Mouse (Mus musculus): ENCODE measurements around the gene Cdipt. TPM values are rescaled to one million over a fixed set of nuclear protein-coding genes. Genes with fewer than 3 reads are reported as not detected.

Cdipt gene
- polyA plus RNA-seq, 1 experiment = 33.4 TPM

DNA sequence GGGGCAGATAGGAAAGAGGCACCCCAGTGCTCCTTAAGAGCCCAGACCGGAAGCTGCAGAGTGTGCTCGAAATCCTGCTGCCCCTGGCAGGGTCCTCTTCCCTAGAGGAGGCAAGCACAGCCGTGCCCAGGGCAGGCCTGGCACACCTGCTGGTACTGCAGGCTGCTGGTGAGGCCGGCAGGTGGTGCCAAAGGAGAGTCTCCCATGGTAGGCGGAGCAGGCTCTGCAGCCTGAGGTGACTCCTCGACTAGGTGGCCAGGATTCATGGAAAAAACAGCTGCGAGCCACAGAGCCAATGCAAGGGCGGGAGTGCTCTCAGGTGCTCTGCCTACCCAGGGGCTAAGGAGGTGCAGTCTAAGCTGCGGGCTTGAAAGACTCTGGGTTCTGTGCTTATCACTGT lies 10.6 kb downstream of the Cdipt start:
- no peaks in the 10 kb centered on the region for H3K4me1 ChIP-seq (ENCODE audit: control insufficient read depth, insufficient read depth, insufficient read length, low read length)
- no peak overlapping the region for H3K27ac ChIP-seq (replicated peaks; ENCODE audit: low read depth, low read length)
- no peak overlapping the region for H3K4me3 ChIP-seq (ENCODE audit: insufficient read depth, low read depth, low read length)

DNA sequence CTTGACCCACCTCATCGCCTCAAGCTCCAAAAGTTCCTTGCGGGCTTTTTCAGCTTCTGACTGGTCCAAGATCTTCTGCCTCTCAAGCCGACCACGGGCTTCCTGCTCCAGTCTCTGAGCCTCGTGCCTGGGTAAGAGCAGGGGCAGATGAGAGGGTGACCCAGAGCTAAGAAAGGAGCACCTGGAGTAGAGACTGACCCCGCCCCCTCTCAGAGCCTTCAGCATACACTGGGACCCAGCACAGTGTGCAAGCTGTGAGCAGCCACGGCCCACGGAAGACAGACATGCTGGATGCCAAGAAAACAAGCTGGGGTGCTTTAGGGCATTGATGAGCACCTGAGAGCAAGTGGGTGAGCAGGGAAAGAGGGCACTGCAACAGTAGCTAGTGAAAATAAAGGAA lies 13.1 kb downstream of the Cdipt start:
- Histone ChIP-seq H3K4me1 (ENCODE audit: control insufficient read depth, insufficient read depth, insufficient read length, low read length) (no peaks in the 10 kb centered on the region), H3K4me3 (ENCODE audit: insufficient read depth, low read depth, low read length) (no peak overlapping the region), H3K27ac (replicated peaks; ENCODE audit: low read depth, low read length) (no peak overlapping the region)

DNA sequence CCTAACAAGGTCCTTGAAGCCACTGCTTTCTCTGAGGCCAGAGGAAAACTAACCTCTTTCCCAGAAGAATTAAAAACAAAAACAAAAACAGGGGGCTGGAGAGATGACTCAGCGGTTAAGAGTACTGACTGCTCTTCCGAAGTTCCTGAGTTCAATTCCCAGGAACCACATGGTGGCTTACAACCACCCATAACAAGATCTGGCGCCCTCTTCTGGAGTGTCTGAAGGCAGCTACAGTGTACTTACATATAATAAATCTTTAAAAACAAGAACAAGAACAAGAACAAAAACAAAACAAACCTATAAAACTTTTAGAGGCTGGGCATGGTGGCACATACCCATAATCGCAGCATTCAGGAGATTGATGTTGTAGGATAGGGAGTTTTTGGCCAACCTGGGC lies 20.7 kb downstream of the Cdipt start:
- Histone ChIP-seq H3K4me1 (ENCODE audit: control insufficient read depth, insufficient read depth, insufficient read length, low read length) (no peaks in the 10 kb centered on the region), H3K4me3 (ENCODE audit: insufficient read depth, low read depth, low read length) (no peak overlapping the region), H3K27ac (replicated peaks; ENCODE audit: low read depth, low read length) (no peak overlapping the region)

DNA sequence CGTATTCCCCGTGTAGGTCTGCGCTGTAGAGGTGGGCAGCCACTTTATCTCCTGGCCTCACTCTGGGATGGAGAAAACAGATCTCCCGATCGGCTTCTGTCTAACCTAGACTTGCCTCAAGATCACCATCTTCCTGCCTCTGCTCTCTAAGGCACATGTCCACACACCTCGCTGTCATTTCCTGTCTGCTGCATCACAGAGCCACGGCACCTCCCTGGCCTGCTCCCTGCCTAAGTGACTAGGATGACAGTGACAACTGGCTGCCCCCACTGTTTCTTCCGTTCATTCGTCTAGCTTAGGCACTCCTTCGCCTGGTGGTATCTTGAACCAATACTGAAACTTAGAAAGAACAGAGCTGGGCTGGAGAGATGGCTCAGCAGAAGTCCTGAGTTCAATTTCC lies 23.9 kb downstream of the Cdipt start:
- H3K4me1 ChIP-seq (ENCODE audit: control insufficient read depth, insufficient read depth, insufficient read length, low read length) = no peaks in the 10 kb centered on the region
- H3K27ac ChIP-seq (replicated peaks; ENCODE audit: low read depth, low read length) = no peak overlapping the region
- H3K4me3 ChIP-seq (ENCODE audit: insufficient read depth, low read depth, low read length) = no peak overlapping the region

DNA sequence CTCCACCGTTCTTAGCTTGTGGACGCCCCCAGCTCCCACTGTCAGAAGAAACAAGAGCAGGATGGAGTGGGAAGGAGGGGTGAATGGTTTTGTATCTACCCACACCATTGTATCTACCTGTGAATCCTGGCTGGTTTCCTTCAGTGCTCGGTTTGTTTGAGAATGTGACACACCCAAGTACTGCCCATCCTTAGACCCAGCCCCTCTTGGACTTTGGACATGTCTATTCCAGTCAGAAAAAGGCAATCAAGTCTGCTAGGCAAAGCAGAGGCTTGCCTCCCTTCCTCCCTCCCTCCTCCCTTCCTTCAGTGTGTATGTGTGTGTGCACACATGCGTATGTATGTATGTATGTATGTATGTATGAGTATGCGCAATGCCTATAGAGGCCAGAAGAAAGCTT lies 27.9 kb downstream of the Cdipt start:
- Histone ChIP-seq H3K4me3 (ENCODE audit: insufficient read depth, low read depth, low read length) (no peak overlapping the region), H3K4me1 (ENCODE audit: control insufficient read depth, insufficient read depth, insufficient read length, low read length) (peaks cover 8% of the 10 kb centered on the region), H3K27ac (replicated peaks; ENCODE audit: low read depth, low read length) (no peak overlapping the region)

DNA sequence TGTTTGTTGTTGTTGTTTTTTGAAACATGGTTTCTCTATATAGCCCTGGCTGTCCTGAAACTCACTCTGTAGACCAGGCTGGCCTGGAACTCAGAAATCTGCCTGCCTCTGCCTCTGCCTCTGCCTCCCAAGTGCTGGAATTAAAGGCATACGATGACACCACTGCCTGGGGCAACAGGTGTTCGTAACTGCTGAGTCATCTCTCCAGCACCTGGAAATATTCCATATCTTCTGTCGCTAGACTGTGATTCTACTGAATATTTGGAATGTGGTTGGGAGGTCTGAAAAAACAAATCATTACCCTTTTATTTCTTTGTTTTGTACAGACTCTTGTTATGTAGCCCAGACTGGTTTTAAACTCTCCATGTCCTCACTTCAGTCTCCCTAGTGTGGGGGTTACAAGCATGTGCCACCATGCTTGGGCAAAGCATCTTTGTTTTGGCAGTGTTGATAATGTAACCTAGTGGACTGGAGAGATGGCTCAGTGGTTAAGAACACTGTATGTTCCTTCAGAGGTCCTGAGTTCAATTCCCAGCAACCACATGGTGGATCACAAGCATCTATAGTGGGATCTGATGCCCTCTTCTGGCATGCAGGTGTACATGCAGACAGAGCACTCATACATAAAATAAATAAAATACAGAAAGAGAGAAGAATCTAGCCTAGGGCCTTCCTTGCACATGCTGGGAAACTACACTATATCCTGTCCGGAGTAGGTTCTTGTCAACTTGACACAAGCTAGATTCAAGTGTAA lies 28.6 kb downstream of the Cdipt start:
- H3K4me3 ChIP-seq (ENCODE audit: insufficient read depth, low read depth, low read length) = no peak overlapping the region
- peaks cover 15% of the 10 kb centered on the region for H3K4me1 ChIP-seq (ENCODE audit: control insufficient read depth, insufficient read depth, insufficient read length, low read length)
- no peak overlapping the region for H3K27ac ChIP-seq (replicated peaks; ENCODE audit: low read depth, low read length)

DNA sequence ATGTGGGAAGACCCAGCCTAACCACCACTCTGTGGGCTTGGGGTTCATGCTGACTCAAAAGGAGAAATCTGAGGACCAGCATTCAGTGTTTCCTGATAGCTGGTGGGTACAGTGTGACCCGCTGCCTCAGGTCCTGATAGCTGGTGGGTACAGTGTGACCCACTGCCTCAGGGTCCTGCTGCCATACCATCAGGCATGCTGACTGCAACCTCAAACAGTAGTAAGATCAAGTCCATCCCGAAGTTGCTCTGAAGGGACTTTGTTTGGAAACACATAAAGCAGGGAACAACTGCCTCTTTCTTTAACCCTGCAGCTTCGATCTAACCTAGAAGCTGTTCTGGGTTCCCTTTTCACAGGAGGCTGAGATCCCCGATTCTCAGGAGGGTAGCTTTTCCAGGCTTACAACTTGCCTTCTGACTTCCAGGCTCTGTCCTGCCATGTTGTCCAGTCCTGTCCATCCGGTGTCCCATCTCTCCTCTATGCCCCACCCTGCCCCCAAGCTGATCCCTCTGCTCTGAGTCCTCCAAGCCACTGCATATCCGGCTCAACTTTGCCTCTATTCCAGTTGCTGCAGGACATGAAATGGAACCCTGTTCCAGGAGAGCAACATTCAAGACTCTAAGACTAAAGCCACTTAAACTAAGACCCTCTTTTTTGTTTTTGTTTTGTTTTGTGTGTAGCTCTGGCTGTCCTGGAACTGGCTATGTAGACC lies 31.8 kb downstream of the Cdipt start:
- Histone ChIP-seq H3K4me3 (ENCODE audit: insufficient read depth, low read depth, low read length) (no peak overlapping the region), H3K27ac (replicated peaks; ENCODE audit: low read depth, low read length) (peak overlapping the region; percentile 65; the same call in 1 of the 2 replicates), H3K4me1 (ENCODE audit: control insufficient read depth, insufficient read depth, insufficient read length, low read length) (peaks cover 19% of the 10 kb centered on the region)

DNA sequence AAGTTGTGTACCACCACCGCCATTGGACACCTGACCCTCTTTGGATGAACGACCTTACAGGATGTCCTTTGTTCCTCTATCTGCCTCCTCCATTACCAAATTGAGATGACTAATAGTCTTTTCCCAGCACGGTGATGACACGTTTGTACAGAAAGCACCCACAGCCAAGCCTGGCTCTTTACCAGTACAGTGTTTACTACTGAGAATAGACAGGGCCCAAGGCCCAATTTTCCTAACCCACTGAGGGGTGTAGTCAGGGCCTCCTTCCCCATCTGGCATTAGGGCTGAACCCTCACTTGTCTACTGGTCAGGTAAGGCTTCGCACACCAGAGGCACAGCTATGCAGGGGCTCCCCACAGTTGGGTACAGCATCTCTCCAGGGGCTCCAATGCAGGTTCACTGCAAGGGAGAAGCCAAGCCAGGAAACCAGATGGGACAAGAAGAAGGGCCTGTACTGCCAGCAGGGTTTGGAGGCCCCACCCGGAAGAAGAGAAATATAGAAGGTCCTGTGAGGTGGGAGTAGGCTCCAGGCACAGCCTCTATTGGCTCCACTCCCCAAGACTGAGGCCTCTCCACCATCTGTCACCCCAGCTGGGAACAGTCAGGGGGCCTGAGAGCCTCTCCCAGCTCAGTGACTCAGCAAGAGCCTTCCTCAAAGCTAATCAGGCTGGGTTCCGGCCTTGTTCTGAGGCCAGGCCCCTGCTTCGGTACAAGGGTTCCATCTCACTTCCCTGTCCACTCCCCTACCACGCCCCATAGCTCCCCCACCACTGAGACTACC lies 32.7 kb downstream of the Cdipt start:
- Histone ChIP-seq H3K4me3 (ENCODE audit: insufficient read depth, low read depth, low read length) (no peak overlapping the region), H3K4me1 (ENCODE audit: control insufficient read depth, insufficient read depth, insufficient read length, low read length) (peaks cover 24% of the 10 kb centered on the region), H3K27ac (replicated peaks; ENCODE audit: low read depth, low read length) (peak overlapping the region; percentile 65)

DNA sequence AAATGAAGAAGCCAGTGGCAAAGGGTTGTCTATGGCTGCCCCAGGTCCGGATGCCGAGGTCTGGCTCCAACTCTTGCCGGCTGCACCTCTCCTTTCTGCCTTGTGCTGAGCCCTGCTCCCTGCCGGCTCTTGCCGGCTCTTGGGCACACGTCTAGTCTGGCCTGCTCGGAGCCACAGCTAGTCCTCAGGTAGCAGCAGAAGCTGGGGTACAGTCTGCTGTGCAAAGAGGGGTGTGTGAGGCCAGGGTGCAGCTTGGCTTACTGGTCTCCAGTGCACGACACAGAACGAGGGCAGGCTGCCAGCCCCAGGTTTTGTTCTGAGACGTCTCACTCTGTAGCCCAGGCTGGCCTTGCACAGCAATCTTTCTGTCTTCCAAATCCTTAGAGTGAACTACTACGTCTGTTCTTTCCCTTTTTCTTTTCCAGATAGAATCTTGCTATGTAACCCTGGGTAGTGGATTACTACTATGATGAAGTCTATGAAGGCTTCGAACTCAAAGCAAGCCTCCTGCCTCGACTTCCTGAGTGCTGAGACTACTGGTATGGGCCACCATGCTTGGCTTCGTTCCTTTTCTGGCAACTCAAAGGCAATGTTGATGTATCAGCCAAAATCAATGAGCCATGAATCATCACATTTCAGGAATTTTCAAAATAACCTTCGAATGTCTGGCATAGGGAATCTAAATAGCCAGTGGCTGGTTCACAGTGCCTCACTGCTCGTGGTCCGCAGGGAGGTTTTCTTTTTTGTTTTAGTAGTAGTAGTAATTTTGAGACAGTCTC lies 33.8 kb downstream of the Cdipt start:
- no peak overlapping the region for H3K4me3 ChIP-seq (ENCODE audit: insufficient read depth, low read depth, low read length)

DNA sequence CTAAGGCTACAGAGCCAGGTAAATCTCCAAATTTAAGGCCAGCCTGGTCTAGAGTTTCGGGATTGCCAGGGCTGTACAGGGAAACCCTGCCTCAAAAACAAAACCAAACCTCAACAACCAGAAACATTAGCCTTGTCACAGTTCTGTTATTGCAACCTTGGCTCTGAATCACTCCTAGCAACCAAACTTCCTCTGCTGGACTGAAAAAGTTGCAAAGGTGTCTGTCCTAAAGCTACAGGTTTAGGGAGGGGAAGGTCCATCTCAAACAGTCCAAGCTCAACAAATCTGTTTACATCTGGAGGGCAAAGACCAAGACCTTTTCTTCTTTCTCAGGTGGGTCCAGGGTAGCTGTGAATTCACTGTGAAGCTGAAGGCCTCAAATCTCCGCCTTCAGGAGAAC lies 35.3 kb downstream of the Cdipt start:
- Histone ChIP-seq H3K27ac (replicated peaks; ENCODE audit: low read depth, low read length) (no peak overlapping the region), H3K4me3 (ENCODE audit: insufficient read depth, low read depth, low read length) (no peak overlapping the region), H3K4me1 (ENCODE audit: control insufficient read depth, insufficient read depth, insufficient read length, low read length) (peaks cover 34% of the 10 kb centered on the region)

More for the DNA sequence above, 33.8 kb downstream of the Cdipt start:
- H3K4me1 ChIP-seq (ENCODE audit: control insufficient read depth, insufficient read depth, insufficient read length, low read length) = peaks cover 26% of the 10 kb centered on the region
- H3K27ac ChIP-seq (replicated peaks; ENCODE audit: low read depth, low read length) = peak overlapping the region; percentile 65

DNA sequence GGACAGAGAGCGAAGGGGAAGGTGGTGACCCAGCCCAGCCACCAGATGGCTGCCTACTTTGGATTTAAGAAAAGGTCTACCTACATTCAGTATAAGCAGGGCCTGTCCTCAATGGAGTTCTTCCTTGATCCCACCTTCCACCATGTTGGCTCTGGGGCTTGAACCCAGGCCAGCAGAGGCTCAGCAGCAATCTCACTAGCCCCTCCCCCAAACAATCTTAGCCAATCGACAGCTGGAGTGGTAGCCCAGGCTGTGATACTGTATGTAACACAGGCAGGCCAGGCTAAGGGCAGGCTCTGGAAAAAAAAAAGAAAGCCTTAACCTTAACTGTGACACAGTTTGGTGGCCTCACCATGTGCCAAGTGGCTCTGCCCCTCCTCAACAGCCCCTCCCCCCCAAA lies 36.0 kb downstream of the Cdipt start:
- no peak overlapping the region for H3K27ac ChIP-seq (replicated peaks; ENCODE audit: low read depth, low read length)
- H3K4me3 ChIP-seq (ENCODE audit: insufficient read depth, low read depth, low read length) = no peak overlapping the region
- peaks cover 35% of the 10 kb centered on the region for H3K4me1 ChIP-seq (ENCODE audit: control insufficient read depth, insufficient read depth, insufficient read length, low read length)

DNA sequence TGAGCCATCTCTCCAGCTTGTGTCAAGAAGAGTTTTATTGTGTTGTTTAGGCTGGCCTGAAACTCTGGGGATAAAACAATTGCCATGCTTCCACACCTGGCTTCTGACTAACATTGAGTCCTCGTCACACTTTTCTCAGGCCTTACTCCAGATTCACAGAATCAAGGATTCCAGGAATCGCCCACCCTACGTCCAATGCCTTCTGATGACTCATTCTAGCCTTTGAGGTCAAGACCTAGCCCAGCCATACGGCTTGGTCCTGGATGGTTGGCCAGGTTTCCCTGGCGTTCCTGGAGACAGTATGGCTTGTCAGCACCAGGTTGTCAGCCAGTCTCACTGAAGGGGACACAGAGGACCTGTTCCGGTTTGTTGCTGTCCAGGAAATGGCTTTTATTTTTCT lies 36.7 kb downstream of the Cdipt start:
- H3K4me1 ChIP-seq (ENCODE audit: control insufficient read depth, insufficient read depth, insufficient read length, low read length) = peaks cover 35% of the 10 kb centered on the region
- H3K27ac ChIP-seq (replicated peaks; ENCODE audit: low read depth, low read length) = no peak overlapping the region
- no peak overlapping the region for H3K4me3 ChIP-seq (ENCODE audit: insufficient read depth, low read depth, low read length)

DNA sequence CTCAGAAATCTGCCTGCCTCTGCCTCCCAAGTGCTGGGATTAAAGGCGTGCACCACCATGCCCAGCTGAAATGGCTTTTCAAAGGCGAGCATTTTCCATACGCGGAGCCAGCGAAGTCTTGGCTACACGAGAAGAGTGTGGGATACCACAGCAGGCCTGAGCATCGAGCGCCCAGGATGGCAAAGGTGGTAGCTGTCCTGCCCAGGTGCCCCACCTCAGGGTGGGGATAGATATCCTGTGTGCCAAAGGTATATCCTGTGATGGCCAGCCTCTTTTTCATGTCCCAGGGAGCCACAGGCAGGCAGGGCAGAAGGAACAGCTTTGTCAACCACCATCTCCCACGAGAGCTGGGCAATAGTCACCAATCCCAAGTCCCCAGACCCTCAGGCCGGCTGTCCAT lies 37.1 kb downstream of the Cdipt start:
- Histone ChIP-seq H3K4me3 (ENCODE audit: insufficient read depth, low read depth, low read length) (peak overlapping the region; percentile 89; the same call in 1 of the 2 replicates), H3K4me1 (ENCODE audit: control insufficient read depth, insufficient read depth, insufficient read length, low read length) (peaks cover 30% of the 10 kb centered on the region), H3K27ac (replicated peaks; ENCODE audit: low read depth, low read length) (no peak overlapping the region)

DNA sequence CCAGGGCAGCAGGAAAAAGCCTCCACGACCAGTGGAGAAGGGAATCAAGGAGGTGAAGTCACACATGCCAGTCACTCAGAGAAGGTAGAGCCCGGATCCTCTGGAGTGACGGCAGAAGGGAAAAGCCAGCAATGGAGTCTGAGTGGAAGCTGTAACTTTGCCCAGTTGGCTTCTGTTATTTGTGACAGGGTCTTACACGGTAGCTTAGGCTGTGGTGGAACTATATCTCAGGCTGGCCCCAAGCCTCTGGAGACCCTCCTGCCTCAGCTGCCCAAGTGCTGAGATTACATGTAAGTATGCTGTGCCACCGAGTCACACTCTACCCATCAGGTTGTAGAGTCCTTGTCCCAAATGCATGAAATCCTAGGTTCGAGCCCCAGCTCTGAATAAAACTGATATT lies 37.7 kb downstream of the Cdipt start:
- peak overlapping the region; percentile 89 for H3K4me3 ChIP-seq (ENCODE audit: insufficient read depth, low read depth, low read length)
- no peak overlapping the region; the same call in 1 of the 2 replicates for H3K27ac ChIP-seq (replicated peaks; ENCODE audit: low read depth, low read length)
- H3K4me1 ChIP-seq (ENCODE audit: control insufficient read depth, insufficient read depth, insufficient read length, low read length) = peaks cover 29% of the 10 kb centered on the region

DNA sequence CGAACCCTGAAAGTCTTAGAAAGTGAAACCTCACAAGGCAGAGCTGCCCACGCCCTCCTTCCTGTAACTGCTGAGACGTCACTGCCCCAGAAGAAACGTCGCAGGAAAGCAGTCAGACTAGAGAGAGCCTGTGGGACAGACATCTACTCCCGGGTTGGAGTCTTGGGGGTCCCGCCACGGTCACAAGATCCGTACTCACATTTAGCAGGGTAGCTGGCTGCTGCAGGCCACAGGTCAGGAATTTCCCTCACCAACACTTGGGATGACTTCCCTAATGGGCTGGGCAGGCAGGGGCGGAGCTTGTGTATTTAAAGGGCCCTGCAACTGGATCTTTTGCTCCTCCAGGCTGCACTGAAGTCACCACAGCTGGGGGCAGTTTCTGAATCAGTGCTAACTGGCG lies 38.6 kb downstream of the Cdipt start, which contains the start of gene Mvp:
Mvp (minus strand) TSS at position 302 of the 400 bp plus-strand sequence.
- Histone ChIP-seq H3K4me1 (ENCODE audit: control insufficient read depth, insufficient read depth, insufficient read length, low read length) (peaks cover 20% of the 10 kb centered on the region), H3K4me3 (ENCODE audit: insufficient read depth, low read depth, low read length) (peak within 1 kb of the TSS; percentile 89), H3K27ac (replicated peaks; ENCODE audit: low read depth, low read length) (peak within 1 kb of the TSS; percentile 97)

Data from brown adipose tissue, adult 24 weeks (tissue).